Mouse (Mus musculus): Measurements from ENCODE around the gene Cfap61.

Cfap61 gene

GRCm38 (mm10) chr2:146258736-146259469, 324.3 kb downstream of the Cfap61 start:
- DNase-seq (ENCODE audit: low read depth): no peak

- DNase-seq (ENCODE audit: low read depth): no peak
Observed at GRCm38 (mm10) chr2:146259787-146260560, 325.4 kb downstream of the Cfap61 start.

DNA sequence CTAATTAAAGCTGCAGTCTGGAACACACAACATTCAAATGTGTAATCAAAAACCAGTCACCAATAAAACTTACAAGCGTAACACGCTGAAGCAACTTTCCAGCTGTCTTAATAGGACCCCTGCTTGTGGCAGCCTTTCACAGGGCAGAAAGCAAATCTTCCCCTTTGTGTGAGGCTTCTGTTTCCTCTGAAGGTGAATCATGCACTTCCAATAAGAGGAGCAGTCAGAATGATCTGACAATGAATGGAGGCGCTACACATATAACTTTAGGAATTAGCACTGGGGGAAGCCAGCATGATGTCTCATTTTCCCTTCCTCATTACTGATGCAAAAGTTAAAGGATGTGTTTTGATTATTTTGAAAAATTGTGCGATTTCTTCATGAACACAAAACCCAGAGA, 326.6 kb downstream of the Cfap61 start:
- DNase-seq (ENCODE audit: low read depth): no peak

GRCm38 (mm10) chr2:146262215-146262614, 327.6 kb downstream of the Cfap61 start:
- DNase-seq (ENCODE audit: low read depth): no peak

- no peak for DNase-seq (ENCODE audit: low read depth)
Observed at GRCm38 (mm10) chr2:146262966-146263365, 328.4 kb downstream of the Cfap61 start.
